Mouse (Mus musculus) heart, postnatal 10 days (tissue): ENCODE results near the gene Hivep3. TPM values are rescaled to one million over a fixed set of nuclear protein-coding genes. Genes with fewer than 3 reads are reported as not detected.

Experiments used
- DNase-seq, 2 experiments: peaks; one replicate each; pipeline ENCODE4 v3.0.0; 2021
- intact Hi-C: fragments of 180-260 bp; cut with DNase I; formaldehyde crosslinking; loops from one replicate; pipeline ENCODE4 v1.15.1; 2025
- total RNA-seq, 2 experiments: library from RNA; stranded (reverse); gene quantifications; 2 replicates each; pipeline ENCODE4 v1.2.3; 2021

Hivep3 gene
- total RNA-seq, 2 experiments from 2014 or later: 5.7 to 5.9 TPM

GRCm38 (mm10) chr4:120126047-120126446 lies 392.5 kb downstream of the Hivep3 start:
- intact Hi-C loops: loop anchor here (5.0 kb wide), 2 partner anchors 209 to 256 kb away; no protein-coding TSS in a partner anchor
- peak; percentile 78 to 82 for DNase-seq

GRCm38 (mm10) chr4:120127333-120127732 lies 393.7 kb downstream of the Hivep3 start:
- intact Hi-C loops: loop anchor here (5.0 kb wide), 2 partner anchors 210 to 255 kb away; no protein-coding TSS in a partner anchor
- no peak for DNase-seq

- intact Hi-C loops: loop anchor here (5.0 kb wide), 2 partner anchors 211 to 254 kb away; no protein-coding TSS in a partner anchor
- DNase-seq: peak; percentile 79 to 84
Measured at GRCm38 (mm10) chr4:120128033-120128432, 394.4 kb downstream of the Hivep3 start.

GRCm38 (mm10) chr4:120129233-120129885 lies 395.8 kb downstream of the Hivep3 start:
- intact Hi-C loops: loop anchor here (5.0 kb wide), 2 partner anchors 212 to 253 kb away; no protein-coding TSS in a partner anchor
- peak; percentile 73 for DNase-seq

GRCm38 (mm10) chr4:120130926-120131325 lies 397.3 kb downstream of the Hivep3 start:
- DNase-seq: no peak

GRCm38 (mm10) chr4:120131441-120132220 lies 398.0 kb downstream of the Hivep3 start:
- intact Hi-C loops: no loop called here
- peak; percentile 93 for DNase-seq

More at GRCm38 (mm10) chr4:120130926-120131325, 397.3 kb downstream of the Hivep3 start:
- intact Hi-C loops: no loop called here

- DNase-seq: no peak
Measured at GRCm38 (mm10) chr4:120134223-120134622, 400.6 kb downstream of the Hivep3 start.

GRCm38 (mm10) chr4:120141810-120142209 lies 408.2 kb downstream of the Hivep3 start:
- intact Hi-C loops: no loop called here
- DNase-seq: no peak

More at GRCm38 (mm10) chr4:120134223-120134622, 400.6 kb downstream of the Hivep3 start:
- intact Hi-C loops: no loop called here

- intact Hi-C loops: no loop called here
- no peak for DNase-seq
Measured at GRCm38 (mm10) chr4:120142905-120143304, 409.3 kb downstream of the Hivep3 start.

- DNase-seq: peak; percentile 79 to 82
- intact Hi-C loops: no loop called here
Measured at GRCm38 (mm10) chr4:120144343-120144742, 410.8 kb downstream of the Hivep3 start.

GRCm38 (mm10) chr4:120145931-120146330 lies 412.3 kb downstream of the Hivep3 start:
- peak in 1 of 2 experiments; percentile 63 for DNase-seq
- intact Hi-C loops: no loop called here

GRCm38 (mm10) chr4:120148291-120149141 lies 414.9 kb downstream of the Hivep3 start:
- DNase-seq: peak; percentile 90 to 93
- intact Hi-C loops: no loop called here

GRCm38 (mm10) chr4:120149142-120149524 lies 415.5 kb downstream of the Hivep3 start:
- intact Hi-C loops: no loop called here
- no peak for DNase-seq

- intact Hi-C loops: no loop called here
Measured at GRCm38 (mm10) chr4:120150345-120150920, 416.8 kb downstream of the Hivep3 start.

GRCm38 (mm10) chr4:120151906-120152305 lies 418.3 kb downstream of the Hivep3 start:
- intact Hi-C loops: no loop called here
- no peak for DNase-seq

More at GRCm38 (mm10) chr4:120150345-120150920, 416.8 kb downstream of the Hivep3 start:
- no peak for DNase-seq

GRCm38 (mm10) chr4:120152648-120153047 lies 419.1 kb downstream of the Hivep3 start:
- no peak for DNase-seq
- intact Hi-C loops: no loop called here

GRCm38 (mm10) chr4:120153736-120154135 lies 420.2 kb downstream of the Hivep3 start:
- DNase-seq: no peak
- intact Hi-C loops: no loop called here

GRCm38 (mm10) chr4:120158714-120159310 lies 425.2 kb downstream of the Hivep3 start:
- intact Hi-C loops: no loop called here
- peak; percentile 41 to 50 for DNase-seq

- intact Hi-C loops: no loop called here
- peak; percentile 79 to 88 for DNase-seq
Measured at GRCm38 (mm10) chr4:120161166-120161949, 427.8 kb downstream of the Hivep3 start, which contains the start of gene Edn2. Edn2 (plus strand) TSS chr4:120161206.
